Mouse (Mus musculus) left cerebral cortex, adult 11 months (tissue): Measurements from ENCODE around the gene Mmgt2.

Experiments used
- DNase-seq: peaks from one replicate; pipeline ENCODE4 v3.0.0; 2022; ENCODE audit warnings: low spot score

The Mmgt2 gene

DNA sequence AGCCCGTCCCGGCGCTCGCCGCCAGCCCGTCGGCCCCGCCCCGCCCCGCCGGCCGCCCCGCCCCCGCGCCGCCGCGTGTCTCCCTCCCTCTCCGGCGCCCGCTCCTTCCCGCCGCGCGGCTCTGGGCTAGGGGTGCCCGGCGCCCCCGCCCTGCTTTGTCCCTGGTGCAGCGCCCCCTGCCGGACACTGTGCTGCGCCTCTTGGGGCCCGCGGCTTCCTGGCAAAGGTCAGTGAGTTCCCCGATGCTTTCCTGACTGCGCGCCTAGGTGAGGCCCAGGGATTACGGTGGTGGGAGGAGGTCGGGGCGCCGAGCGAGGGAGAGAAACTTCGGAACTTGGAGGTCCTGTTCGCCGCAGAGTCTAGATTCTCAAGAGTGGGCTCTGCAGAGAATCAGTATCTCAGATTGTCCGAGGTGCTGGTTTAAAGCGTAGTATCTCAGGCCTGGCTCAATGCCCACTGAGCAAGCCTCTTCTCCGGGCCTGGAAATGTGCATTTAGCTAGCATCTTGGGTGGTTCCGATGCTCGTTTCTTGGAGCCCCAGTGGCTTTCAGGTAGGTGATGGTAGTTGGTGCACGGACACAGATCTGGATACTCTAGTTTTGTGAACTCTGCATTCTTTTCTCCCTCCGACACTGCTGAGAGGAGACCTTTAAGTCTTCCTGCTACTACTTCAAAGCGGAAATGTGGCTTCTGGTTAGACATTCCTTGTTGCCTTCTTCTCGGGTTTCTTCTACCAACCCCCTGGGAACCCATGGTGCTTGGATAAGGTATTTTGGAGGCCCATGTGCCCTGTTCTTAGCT is at the start of gene Mmgt2:
TSS of gene Mmgt2 (plus strand) at position 74 of the 801 bp plus-strand sequence.
- peak; percentile 74 for DNase-seq

DNA sequence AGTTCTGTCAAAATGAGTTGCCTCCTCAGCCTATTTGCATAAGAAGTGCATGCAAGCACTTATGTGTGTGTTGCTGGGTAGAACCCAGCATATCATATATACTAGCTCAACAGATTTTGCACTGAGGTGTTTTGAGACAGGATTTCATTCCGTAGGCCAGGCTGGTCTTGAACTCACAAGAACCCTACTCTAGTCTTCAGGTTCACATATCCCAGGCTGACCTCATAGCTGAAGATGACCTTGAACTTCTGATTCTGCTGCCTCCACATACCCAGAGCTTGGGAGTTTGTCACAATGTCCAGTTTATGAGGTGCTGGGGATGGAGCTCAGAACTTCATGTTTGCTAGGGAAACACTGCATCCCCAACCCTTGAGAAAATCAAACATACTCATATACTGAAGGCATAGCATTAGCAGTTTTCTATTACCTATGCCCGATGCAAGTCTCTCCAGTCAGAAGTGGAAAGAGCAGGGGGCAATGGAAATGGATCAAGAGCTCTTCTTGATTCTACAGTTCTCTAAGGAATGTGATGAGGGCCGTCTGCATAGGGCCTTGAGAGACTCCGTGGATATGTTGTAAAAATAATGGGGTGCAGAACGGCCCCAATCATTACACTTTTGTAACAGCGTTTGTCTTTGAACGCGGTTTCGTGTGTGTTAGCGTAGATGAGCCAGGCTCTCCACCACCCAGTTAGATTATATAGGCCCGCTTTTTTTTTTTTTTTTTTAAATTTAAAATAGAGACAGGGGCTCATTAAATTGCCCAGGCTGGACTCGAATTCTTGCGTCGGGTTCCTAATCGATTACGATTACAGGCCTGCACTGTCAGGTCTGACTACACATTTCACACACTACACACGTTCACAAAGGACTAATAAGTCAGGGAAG is 46.5 kb upstream of the Mmgt2 start:
- DNase-seq, result no peak

DNA sequence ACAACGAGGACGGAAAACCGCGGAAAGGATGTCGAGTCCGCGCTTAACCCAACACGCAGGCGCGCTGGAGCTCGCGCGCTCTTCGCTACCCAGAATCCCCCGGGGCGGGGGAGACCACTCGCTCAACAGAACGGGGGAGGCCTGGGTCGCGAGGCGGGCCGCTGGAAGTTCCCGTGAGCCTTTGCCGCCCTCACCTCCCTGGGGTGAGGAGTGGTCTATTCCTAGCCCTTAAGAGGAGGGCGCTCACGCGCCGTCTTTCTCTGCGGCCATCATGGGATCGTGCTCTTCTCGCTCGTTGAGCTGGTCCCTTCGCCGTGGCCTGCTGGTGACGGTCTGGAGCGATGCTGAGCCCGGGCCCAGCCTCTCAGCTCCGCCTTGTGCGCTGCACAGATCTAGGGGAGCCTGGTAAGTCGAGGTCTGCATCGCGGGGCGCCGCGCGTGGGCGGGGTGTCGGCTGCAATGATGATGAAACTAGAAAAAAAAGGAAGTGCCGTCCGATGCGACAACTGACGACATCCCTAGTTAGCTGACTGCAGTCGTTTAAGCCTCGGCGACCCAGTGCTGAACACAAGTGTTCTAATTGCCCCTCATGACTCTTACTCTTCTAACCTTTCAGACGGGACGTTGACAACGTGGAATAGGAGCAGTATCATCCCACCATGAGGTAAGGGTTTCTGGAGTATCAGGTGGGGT is 45.7 kb upstream of the Mmgt2 start:
- DNase-seq, result peak; percentile 96

DNA sequence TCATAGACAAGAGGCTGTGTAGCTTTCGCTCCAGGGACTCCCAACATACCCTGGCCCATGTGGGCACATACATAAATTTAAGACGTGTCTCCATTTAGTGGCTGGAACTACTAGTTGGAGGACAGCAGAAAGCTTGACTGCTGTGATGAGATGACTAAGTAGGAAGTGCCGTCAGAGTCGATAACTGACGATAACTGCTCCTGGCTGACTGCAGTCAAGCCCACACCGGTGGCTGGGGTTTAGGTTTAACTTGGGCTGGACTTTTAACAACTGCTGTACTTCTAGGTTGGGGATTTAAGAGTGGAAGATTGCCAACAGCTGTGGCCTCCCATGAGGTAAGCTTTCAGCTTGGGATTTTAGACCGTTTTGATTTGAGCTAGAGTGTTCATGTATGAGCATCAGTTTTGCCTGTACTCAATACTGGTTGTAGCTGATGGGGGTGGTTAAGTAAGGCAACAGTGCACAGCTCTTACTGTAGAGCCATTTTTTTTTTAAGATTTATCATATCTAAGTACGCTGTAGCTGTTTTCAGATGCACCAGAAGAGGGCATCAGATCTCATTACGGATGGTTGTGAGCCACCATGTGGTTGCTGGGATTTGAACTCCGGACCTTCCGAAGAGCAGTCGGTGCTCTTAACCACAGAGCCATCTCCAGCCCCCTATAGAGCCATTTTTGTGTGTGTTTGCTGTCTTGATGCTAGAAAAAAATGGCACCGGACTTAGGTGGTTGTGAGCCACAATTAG is 45.0 kb upstream of the Mmgt2 start:
- DNase-seq, result no peak

GRCm38 (mm10) chr11:62604123-62604706 is 44.2 kb upstream of the Mmgt2 start:
- DNase-seq, result no peak

DNA sequence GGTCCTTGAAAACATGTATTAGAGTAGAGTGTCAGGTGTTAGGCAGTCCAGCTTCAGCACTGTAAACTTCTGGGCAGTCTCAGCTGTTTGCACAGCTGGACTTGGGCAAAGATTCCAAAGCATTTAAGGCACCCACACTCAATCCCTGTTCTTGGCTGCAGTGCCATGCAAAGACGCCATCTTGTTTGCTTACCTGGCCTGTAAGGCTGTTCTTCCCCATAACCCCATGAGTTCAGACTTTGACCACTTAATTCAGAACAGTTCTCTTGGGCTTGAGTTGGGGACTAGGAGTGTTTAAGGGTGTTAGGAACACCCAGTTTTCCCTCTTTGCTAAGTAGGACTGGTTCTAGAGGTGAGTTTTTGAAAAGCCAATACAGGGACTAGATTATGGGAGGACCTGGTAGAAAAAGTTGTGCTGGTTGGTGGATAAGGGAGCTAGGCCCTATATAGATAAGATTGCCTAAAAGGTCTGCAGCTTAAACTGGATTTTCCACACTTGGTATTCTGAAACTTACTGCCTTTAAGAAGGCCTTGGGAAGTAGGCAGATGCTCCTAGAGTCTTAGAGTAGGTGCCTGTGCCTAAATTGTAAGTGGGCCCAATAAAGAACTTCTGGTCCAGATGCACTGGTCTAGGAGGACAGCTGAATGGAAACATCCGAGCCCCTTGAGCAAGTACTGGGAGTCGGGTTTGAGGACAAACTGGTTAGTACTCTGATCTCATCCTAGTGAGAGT is 43.4 kb upstream of the Mmgt2 start:
- no peak for DNase-seq

GRCm38 (mm10) chr11:62605619-62606298 is 42.7 kb upstream of the Mmgt2 start:
- no peak for DNase-seq

- DNase-seq, result no peak
Measured at GRCm38 (mm10) chr11:62606299-62607169, 41.9 kb upstream of the Mmgt2 start.

GRCm38 (mm10) chr11:62607170-62607951 is 41.1 kb upstream of the Mmgt2 start:
- no peak for DNase-seq

- no peak for DNase-seq
Measured at GRCm38 (mm10) chr11:62607952-62608201, 40.6 kb upstream of the Mmgt2 start.

DNA sequence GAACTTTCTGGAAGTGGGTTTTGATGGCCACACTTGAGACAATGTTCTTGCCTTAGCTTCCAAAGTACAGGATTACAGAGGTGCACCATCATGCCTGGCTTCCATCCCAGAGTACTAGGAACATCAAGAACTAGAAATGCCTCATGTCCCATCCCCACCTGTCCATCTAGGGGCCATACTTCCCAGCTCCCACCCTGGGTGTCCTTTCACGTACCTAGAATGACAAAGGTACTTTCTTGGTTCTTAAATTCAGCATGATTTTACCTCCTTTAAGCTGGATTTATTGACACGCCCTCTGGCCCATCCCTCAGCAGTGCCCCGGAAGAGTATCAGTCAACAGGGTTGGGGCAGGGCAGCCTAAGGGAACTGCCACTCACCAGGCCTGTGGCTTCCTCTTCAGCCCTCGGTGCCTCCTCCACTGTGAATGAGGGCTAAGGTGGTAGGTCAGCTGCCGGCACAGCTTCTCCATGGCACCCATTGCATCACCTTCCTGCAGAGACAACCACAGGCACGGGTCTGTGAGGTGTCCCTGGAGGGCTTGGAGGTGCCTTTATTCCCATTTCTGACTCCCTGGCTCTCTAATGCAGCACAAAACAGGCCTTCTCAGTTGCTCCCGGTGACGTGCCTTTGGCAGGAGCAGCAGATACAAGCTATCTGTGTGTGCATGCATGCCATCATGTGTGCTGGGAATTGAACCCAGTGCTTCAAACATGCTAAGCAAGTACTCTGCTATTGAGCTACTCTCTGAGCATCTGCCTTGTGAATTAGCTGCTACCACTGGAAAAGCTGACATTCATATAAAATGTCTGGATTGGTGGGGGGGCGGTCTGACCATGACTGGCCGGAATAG is 39.4 kb upstream of the Mmgt2 start:
- DNase-seq, result no peak

DNA sequence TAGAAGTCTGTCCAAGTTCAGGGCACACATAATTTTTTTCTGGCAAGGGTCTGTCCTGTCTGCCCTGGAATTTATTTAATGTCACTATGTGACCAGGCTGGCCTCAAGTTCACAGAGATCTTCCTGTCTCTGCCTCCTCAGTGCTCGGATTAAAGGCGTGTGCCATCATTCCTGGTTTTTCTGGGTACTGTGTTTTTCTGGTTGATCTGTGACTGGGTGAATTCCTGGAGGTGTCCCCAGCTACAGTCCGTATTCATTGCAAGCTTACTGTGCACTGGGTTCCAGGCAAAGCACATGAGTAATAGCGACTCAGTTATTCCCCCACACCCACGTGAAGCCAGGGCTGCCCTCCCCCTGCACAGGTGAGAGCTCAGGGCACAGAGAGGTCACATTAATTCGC is 38.2 kb upstream of the Mmgt2 start:
- DNase-seq, result no peak

DNA sequence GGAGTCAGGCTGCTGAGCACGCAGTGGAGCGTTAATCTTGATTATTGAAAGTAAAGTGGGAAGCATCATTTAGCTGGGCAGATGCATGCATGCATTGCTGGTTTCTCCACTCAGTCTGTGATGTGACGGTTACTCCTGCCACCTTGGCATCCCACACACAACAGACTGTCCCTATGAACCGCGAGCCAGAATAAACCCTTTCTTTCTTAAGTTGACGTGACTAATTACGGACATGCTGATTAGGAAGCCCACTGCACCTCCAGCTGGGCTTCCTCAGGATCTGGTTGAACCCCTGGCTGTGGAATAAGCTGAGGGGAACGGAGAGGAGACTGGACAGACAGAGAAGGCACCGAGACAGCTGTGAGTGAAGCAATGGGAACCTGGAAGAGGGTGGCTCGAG is 35.9 kb upstream of the Mmgt2 start:
- no peak for DNase-seq

DNA sequence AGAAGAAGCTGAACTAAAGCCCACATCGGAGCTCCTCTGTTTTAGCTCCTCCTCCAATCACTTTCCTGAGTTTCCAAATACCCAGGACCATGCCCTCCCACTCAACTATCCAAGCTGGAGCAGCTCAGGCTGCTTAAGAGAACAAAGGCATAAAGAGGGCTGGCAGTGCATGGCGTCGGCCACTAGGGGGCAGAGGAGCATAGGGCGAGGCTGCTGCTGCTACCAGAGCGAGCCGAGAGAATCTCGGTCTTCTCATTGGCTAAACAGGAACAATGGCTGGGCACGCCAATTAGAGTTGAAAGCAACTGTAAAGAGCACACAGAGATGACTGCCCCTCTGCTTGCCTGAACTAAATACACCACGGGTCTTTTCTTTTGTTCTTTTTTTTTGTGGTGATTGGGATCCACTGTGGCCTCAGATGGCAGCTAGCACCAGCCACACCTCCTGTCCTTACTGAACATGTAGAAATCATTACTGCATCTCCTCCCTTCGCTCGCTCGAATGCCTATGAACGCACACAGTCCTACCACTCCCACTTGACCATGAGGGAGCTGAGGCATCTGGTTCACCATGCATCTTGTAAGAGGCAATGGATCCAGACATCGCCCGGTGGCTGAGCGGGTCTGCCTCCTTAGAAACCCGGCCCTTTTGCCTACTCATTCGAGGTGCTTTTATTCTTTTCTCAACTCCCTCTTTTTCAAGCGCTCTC is 34.7 kb upstream of the Mmgt2 start:
- DNase-seq, result peak; percentile 91

DNA sequence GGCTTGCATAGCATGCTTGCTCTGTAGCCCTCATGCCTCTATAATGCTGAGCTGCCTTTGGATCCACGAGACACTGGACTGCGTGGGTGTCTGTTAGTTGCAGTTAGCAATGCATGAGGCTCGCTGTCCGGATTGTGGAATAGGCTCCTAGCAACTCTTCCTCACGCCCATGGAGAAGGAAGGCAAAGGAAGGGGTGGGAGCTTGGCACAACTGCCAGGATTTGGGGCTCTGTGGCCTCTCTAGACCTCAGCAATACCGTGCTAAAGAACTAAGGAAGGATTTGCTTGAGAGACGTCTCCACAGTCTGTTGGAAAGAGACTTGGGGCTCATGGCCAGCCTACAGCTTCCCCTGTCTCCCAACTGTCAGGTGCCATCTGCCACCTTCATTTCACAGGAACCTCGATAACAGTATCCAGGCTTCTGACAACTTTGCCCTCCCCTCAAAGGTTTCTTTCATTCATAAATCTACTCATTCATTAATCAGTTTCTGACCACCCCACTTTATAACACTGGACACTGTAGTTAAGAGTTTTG is 33.5 kb upstream of the Mmgt2 start:
- no peak for DNase-seq

GRCm38 (mm10) chr11:62615456-62615855 is 33.0 kb upstream of the Mmgt2 start:
- DNase-seq, result no peak

DNA sequence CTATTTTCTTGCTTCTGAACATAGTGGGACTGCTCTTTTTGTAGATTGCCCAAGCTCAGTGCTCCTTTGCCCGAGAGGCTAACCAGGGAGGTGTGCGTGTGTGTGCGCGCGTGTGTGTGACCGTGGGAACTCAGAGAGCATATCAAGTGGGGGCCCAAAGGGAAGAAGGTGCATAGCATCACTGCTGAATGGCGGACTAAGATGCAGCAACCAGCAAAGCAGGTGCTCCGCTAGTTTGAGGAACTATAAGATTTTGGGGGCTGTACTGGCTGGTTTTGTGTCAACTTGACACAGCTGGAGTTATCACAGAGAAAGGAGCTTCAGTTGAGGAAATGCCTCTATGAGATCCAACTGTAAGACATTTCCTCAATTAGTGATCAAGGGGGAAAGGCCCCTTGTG is 27.4 kb upstream of the Mmgt2 start:
- no peak for DNase-seq
